Mouse (Mus musculus): Measurements from ENCODE around the gene Prss42. TPM values are rescaled to one million over a fixed set of nuclear protein-coding genes. Genes with fewer than 3 reads are reported as not detected.
A peak's percentile ranks its signal among the peaks of the same experiment; 100 is the strongest.

Prss42 gene
- not detected in 2 replicates for total RNA-seq (2015)
- not detected in 2 replicates for total RNA-seq (2017)

DNA sequence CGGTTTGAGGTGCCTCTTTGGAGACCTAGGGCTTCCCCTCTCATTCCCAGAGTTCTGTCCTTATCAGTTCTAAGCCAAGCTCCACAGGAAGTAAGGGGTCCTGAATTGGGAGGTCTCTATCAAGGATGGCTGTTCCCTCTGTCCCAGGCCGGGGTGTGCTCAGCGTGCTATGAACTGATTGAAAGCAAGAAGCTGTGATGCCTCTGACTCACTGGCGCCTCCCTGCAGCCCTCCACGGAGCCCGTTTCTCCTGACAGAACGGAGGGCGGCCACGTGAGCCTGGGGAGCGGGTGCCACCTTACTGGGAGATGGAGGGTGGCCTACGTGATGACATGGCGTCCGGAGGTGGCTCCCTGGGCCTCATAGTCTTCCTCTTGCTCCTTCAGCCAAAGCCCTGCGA lies at the start of gene Prss42:
Gene Prss42 (plus strand): TSS at position 301 of the 400 bp plus-strand sequence.
- ATAC-seq (replicated peaks; ENCODE audit: poor library complexity): no peak

DNA sequence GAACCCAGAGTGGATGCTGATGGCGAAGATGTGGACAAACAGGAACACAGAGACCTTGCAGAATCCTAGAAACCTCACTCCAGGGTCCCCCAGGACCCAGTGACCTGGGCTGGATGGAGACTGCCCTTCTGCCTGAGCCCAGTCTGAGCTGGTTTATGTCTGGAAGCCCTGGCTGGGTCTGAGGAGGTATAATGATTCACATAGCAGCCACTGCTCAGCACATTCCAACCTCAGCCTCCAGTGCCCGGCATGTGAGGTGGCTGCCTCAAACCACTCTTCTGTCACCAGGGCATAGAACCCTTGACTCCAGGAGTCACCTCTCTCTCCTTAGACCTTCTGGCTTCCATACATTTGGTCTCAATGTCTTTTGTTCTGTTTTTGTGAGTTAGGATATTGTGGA lies 49.5 kb upstream of the Prss42 start:
- ATAC-seq (replicated peaks; ENCODE audit: poor library complexity): no peak

DNA sequence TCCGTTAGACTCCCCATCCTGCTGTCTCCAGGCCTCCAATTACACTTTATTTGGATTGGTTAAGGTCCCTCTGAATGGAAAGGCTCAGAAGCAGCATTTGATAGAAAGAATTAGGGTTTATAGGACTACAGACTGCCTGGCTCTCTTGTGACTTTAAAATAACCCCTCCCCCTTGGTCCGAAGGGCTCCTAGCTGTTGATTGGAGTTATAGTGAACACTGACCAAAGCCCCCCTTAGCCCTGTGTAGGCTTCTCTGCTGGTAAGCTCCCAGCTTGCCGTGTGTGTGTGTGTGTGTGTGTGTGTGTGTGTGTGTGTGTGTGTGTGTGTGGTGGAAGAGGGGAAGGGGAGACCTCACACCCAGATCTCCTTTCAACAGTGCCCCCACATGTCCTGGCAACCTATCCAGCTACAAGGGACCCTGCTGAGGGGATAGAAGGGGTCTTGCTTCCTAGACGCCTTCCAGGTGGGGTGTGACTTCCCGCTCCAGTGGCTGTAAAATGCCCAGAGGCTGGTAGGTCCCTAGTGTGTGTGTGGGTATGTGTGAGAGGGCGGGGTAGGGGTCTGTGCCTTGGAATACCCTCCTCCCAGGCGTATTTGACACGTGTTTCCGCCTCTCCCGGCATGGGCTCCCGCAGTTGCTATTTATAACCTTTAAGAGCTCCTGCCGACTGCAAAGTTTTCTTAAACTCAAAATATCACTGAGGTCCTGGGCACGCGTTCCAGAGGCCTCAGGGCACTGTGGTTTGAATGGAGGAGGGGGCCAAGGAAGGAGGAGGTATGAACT lies 47.4 kb upstream of the Prss42 start:
- no peak for ATAC-seq (replicated peaks; ENCODE audit: poor library complexity)

DNA sequence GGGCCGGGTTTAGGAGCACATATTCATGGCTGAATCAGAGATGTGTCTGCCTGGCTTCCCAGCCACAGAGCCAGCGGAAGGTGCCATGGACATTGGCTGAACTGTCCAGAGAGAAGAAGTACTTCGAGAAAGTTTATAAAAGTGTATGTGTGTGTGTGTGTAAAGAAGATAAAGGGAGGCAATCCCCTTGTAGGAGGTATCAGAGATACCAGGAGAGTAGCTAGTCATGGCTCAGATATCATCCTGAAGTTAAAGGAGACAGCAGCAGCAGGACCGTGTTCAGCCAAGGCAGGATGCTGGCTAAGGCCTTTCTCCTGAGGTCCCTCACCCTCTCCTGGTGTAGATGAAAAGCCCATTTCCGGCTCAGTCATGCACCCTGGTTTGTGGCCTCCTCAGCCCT lies 46.6 kb upstream of the Prss42 start:
- ATAC-seq (replicated peaks; ENCODE audit: poor library complexity): peak; percentile 17; the same call in 1 of the 2 replicates

DNA sequence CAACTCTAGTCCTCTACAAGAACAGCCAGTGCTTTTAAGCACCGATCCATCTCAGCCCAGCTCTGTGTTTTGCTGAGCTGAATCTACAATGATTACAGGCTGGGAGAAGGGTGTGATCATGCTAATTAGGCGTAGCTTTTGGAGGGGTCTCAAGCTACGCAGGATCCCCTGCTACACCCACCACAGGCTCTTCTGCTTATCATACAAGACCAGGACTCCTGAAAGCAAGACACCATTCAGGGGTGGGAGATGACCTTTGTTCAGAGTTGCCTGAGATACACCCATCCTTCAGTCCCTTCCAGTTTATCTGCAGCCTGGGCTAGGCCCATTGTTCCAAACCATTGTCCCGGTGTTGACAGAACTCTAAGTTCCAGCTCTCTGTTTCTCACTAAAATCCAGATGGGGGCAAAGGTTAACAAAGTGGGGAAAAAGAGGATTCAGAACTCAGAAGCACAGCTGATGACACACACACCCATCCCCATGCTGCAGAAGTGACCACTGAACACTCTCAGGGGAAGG lies 45.0 kb upstream of the Prss42 start:
- no peak for ATAC-seq (replicated peaks; ENCODE audit: poor library complexity)

DNA sequence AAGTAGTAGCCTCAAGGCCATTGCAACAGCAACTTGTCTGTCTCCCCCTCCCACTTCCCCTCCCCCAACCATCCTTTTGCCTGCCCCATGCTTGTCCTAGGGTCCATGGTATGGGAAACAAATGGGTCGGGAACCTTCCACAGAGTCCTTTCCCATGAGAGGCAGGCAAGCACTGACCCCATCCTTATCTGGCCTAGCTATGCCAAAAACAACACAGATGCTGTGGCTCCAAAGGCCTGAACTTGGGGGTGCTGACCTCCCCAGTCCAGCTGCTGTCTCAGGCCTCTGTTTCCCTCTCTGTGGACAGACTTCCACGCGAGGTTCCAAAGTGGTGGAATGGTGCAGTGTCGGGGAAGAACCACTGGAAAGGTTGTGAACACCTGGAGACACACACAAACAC lies 44.2 kb upstream of the Prss42 start:
- ATAC-seq (replicated peaks; ENCODE audit: poor library complexity): no peak

DNA sequence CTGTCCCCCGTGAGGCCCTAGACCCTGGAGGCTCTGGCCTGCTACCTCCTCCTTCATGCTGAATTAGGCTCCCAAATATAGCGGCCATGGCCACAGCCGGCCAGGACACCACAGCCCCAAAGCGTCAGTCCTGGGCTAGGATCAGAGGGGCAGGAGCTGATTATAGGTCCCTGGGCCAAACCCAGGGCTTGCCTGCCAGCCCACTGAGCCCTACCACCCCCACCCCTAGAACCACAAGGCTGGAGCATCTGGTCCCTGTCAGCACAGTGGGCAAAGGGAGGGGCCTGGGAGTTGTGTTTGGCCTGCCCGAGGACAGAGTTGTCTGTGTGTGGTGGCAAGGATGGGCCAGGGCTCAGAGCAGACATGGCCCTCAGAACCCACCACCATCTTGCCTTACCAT lies 40.1 kb upstream of the Prss42 start:
- ATAC-seq (replicated peaks; ENCODE audit: poor library complexity): no peak

DNA sequence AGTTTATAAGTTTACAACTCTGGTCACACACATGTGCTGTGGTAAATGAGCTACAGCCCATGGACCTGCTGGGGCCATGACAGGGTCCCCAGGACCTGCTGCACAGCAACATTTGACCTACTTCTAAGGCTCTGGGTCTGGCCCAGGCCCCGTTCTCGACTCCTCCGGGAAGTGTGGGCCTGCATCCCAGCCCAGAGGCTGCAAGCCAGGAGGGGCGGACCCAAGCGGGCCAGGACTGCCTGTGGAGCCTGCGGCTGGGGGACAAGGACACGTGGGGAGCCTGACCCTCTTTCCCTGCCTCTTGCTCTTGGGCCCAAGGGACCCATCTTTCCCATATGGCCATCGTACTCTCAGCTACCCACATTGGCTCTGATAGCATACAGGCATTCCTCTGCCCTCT lies 39.4 kb upstream of the Prss42 start:
- ATAC-seq (replicated peaks; ENCODE audit: poor library complexity): no peak

DNA sequence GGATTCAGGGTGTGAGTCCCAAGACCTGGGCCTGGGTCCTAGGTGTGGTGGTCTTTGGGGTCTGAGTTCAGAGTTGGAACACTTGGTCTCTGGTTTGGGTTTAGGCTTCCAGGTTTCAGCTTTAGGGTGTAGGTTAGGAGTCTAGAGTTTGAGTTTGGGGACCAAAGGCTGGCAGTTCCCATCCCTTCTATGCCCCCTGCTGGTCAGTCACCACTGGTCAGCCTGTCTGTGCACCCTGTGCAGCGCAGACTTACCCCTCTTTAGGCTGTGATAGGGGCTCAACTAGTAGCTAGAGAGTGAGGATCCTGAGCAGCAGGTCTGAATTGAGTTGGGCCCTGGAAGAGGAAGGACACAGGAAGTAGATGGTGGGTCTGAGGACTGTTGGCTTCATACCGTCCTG lies 38.7 kb upstream of the Prss42 start:
- ATAC-seq (replicated peaks; ENCODE audit: poor library complexity): peak; percentile 87

DNA sequence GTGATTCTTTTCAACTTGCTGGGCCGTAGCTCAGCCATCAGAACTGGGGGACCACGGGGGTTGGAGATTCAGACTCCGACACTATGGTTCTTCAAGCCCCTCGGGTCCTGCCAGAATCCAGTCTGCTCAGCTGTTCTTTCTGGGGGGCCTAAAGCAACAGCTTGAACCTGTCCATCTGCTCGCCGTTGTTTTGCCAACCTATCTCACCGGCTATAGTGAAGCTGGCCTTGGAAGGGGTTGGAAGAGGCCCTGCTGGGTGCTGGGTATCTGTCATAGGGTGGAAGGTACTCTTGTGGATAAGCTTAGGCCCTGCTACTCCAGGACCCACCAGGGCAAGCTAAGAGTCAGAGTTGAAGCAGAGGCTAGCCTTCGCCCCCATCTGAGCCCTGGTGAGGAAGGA lies 37.1 kb upstream of the Prss42 start:
- no peak for ATAC-seq (replicated peaks; ENCODE audit: poor library complexity)

DNA sequence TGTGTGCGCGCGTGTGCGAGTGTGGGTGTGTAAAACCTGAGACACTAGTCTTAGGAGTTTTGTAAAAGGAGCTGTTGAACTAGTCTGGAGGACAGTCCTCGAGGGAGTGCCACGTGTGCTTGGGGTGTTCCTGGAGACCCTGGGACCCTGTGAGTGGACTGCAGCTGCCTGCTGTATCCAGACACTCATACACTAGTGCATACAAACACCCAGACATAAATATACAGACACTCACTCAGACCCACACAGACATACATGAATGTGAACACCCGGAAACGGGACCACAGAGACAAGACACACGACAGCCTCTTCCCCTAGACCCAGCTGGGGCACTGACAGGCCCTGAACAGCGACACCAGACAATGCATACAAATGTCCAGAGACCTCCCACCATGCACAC lies 35.2 kb upstream of the Prss42 start:
- no peak for ATAC-seq (replicated peaks; ENCODE audit: poor library complexity)

DNA sequence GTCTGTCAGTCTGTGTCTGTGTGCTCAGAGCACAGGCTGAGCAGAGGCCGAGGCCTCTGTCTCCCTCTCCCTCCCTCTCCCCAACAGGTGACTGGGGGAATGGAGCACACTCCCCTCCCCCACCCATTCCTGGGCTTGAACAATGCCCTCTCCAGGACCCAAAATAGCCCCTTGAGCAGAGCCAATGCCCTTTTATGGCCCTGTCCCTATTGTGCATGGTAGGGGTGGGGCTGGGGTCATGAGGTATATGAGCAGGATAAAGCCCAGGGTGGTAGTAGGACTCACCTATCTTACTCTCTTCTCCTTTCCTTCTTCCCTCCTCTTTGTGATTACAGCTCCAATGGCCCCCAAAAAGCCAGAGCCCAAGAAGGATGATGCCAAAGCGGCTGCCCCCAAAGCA lies 34.6 kb upstream of the Prss42 start:
- ATAC-seq (replicated peaks; ENCODE audit: poor library complexity): no peak

DNA sequence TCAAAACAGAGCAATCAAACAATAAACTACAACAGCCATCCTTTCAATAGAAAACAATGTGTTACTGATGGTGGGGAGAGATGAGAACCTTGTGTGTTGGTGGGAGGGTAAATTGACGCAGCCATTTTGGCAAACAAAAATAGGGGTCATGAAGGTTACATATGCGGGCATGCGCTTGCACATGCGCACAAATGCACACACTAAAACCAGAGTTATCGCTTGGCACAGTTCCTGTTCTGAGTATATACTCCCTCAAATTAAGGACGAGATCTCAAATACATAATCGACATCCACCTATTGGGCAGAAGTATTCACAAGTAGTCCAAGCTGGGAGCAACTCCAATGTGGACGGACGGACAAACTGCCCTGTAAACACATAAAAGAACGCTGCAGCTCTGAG lies 25.6 kb upstream of the Prss42 start:
- no peak for ATAC-seq (replicated peaks; ENCODE audit: poor library complexity)

DNA sequence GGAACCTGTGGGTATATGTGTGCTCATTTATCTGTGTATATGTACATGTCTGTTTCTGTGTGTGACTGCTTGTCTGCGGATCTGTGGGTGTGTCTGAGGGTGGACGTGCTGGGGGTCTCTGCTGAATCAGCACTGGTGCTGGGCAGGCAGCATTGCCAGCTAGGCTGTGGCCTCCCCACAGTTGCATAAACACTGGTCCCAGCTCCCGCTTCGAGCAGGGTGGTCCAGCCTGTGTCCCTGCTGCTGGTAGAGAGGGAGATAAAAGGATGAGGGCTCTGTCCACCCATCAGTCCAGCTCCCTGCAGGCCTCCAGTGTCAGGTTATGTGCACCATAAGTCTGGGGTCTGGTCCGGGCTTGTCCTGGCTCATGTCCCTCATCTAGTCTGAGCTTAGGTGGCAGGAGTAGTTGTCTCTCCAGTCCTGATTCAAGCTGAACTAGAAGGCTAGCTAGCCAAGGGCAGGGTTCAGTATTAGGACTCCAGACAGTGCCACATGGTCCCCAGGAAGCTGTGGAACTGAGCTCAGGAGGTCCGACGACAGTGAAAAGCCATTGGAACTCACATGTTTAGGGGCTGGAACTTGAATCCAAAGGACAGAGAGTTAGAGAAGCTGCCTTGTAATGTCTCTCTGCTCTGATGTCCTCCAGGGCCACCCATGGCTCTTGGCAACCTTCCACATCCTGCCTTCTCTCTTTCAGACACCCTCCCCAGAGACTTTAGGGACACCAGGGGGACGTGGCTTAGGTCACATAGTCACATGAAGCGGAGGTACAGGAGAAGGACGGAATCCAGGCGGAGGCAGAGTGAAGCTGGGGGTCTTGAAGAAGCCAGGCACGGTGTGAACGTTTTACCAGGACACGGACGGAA lies 23.3 kb upstream of the Prss42 start:
- no peak for ATAC-seq (replicated peaks; ENCODE audit: poor library complexity)

DNA sequence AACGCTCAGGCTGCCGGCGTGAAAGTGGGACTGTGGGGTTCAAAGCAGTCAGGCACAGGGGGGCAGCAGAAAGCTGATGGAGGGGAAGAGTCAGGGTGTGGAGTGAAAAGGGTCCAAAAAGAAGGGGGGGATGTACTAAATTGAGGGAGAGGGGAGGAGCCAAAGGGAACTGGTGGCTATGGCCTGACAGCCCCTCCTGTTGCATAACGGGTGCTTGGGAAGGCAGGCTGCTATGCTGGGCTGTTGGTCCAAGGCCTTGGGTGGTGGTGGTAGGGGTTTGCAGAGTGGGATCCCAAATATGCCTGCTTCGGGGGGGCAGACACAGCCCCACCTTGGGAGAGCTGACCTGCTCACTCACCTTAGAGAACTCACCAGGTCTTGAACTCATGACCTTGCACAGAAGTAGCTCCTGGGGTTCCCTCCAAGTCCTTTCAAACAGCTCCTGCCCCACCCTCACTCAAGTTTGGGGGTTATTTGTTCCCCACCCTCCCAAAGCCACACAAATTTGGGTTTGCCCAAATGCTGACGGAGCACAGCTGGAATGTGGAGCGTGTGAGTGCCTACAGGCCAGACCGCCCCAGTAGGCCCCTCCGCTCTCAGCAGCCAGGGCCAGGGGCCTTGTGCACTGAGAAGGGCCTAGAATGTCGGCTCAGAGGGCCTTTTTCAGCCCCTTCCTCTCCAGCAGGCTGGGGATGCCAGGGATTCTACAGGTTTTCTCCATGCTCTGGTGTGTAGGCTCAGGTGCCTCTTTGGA lies 22.5 kb upstream of the Prss42 start:
- ATAC-seq (replicated peaks; ENCODE audit: poor library complexity): no peak

DNA sequence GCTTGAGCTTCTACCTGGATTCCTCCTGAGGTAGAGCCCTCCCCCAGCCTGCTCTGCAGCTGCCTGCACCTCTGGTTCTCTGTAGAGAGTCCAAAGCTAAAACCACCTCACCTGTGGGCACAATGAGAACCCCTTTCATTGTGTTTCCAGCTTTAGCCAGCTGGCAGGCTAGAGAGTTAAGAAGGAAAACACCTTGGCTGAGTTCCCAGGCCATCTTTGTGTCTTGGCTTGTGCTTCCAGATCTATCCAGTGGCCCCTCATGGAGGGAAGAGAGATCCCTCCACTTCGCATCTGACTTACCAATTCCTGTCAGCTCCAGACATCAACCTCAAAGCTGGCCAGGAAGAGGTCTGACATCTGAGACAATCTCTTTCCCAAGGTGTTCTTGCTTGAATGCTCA lies 19.9 kb upstream of the Prss42 start:
- no peak for ATAC-seq (replicated peaks; ENCODE audit: poor library complexity)

DNA sequence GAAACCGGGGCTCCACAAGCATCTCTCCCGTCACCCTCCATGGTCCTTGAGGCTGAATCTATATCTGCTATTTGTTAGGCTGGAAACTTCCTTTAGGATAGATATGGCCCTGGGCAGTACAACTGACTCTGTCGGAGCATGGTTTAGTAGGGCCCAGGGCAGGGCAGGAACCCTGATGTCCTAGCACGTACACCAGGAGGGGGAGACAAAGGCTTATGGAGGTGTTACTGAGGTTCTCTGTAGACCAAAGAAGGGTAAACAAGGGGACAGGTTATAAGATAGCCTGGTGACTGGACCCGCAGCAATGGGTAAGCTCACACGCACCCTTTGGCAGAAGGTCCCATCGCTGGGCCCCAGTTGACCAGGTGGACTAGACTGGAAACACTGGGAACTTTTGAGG lies 19.4 kb upstream of the Prss42 start:
- ATAC-seq (replicated peaks; ENCODE audit: poor library complexity): no peak

DNA sequence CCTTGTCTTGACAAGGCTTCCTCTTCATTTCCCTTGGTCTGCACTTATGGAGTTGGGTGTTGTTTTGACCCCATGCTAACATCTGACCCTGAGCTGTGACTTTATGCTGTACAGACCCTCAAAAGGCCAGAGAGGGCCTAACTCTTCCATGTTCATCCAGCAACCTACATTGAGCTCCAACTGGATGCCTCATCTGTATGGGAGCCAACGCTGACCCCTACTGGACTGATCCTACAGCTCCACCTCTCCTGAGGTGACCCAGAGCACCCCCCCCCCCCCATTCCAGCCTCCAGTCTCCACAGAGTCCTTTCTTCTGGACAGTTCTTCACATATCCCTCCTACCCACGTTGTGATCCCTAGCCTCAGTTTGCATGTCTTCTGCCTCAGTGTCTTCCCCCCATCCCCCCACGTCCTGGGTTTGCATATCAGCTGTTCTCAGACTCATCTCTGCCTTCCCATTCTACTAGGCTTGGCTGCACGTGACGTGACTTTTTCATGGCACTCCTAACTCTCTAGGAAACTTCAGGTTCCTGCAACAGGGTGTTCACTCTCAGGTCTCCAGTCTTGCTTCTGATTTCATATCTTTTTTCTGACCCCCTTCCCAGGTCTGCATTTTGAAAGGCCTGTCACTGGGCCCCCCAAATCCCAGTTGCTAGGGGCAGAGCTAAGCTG lies 18.6 kb upstream of the Prss42 start:
- ATAC-seq (replicated peaks; ENCODE audit: poor library complexity): no peak

DNA sequence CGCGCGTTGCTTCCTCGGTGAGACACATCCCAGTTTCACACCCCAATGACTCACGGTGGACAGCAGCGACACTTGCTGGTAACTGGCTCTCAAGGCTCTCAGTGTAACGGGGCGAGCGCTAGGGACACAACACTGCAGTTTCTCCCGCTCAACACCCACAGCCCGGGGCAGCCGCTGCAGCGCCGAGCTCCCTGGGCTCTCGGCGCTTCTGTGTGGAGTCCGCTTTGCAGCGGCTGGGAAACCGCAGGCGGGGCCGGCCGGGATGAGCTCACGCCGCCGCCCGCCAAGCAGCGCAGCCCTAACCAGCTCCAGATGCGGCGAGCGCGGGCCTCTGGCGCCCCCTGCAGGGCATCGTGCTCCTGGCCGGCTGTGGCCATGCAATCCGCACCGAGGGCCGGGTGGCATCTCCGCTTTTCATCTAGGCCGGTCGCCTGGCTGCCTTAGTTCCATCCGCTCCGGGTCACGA lies 16.7 kb upstream of the Prss42 start:
- ATAC-seq (replicated peaks; ENCODE audit: poor library complexity): peak; percentile 94

DNA sequence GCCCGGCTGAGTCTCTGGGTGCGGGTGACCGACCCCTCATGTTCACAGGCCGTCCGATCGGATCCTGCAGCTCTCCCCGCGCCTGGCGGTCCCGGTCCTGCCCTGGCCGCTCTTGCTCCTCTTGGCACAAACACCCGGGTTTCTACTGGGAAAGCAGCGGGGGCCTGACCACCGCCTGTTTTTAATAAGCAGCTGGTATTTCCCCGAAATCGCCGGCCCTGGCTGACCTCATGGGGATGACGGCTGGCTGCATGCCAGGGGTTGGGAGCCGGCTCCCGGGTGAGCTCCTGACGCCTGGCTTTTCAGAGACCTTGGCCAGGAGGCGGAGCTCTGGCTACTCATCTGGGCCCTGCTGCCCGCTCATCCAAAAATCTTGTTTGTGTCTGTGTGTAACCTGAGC lies 16.2 kb upstream of the Prss42 start:
- peak; percentile 18; the same call in 1 of the 2 replicates for ATAC-seq (replicated peaks; ENCODE audit: poor library complexity)

DNA sequence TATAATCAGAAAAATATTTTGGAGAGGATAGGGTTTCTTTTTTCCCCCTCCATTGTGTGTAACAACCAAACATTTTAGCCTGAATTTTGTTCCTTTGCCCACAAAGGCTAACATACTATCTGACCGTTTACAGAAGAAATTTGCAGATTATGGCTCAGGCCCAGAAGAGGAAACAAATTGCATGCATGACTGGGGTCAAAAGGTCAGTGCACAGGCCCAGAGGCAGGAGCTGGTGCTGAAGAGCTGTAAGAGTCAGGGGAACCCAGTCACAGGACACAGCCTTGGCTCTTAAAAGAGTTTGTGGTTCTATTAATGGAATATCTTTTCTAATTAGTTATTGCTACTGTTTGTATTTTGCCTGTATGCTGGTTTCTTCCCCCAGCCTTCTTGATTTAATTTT lies 14.4 kb upstream of the Prss42 start:
- ATAC-seq (replicated peaks; ENCODE audit: poor library complexity): no peak
